Mouse (Mus musculus) erythroblast, adult 5-6 weeks (primary cell): ENCODE measurements around the gene Olfr262. TPM values are rescaled to one million over a fixed set of nuclear protein-coding genes. Genes with fewer than 3 reads are reported as not detected.
"Not testable (repeated sequence)": the region's sequence is repeated elsewhere in the genome, so short reads cannot be mapped to it uniquely, and the experiment has no call there.

Experiments
- ATAC-seq: replicated peaks from 2 replicates; pipeline ENCODE4 v1.8.0; 2016; ENCODE audit warnings: moderate number of reproducible peaks, mild to moderate bottlenecking, moderate TSS enrichment, inconsistent platforms; ENCODE audit not compliant: poor library complexity, low FRiP score, severe bottlenecking
- total RNA-seq, 2 experiments: library from RNA; stranded (forward) in 1 of 2; stranded (reverse) in 1 of 2; fragments of 150-400 nt in 1 of 2; fragments of 200-764, 138-1000 nt in 1 of 2; gene quantifications; 2 replicates each; pipeline versions ENCODE4 v1.2.3 to v1.2.4; 2015 to 2017; ENCODE audit warnings: low replicate concordance in 2 of 2

Gene Olfr262
- not detected in 2 replicates for total RNA-seq (2015; ENCODE audit: low replicate concordance)
- total RNA-seq (2017; ENCODE audit: low replicate concordance), result 0.98 TPM in 1 of 2 replicates, not detected in the other

- ATAC-seq, result no peak
These were observed at the start of gene Olfr262 for GRCm38 (mm10) chr19:12241559-12241958. TSS of gene Olfr262 (minus strand) at chr19:12241659.

- no peak for ATAC-seq
These were observed 38.1 kb upstream of the Olfr262 start, which contains the start of gene Olfr1434 for GRCm38 (mm10) chr19:12279554-12279953. TSS of gene Olfr1434 (plus strand) at chr19:12279854.

GRCm38 (mm10) chr19:12260732-12261131 is 19.3 kb upstream of the Olfr262 start, which contains the start of gene Olfr235:
TSS of gene Olfr235 (plus strand) at chr19:12261032.
- ATAC-seq, result no peak

- ATAC-seq, result not testable (repeated sequence)
These were observed 9.0 kb downstream of the Olfr262 start, which contains the start of gene Olfr1432 for GRCm38 (mm10) chr19:12232496-12232895. TSS of gene Olfr1432 (minus strand) at chr19:12232596.

GRCm38 (mm10) chr19:12200334-12200733 is 41.1 kb downstream of the Olfr262 start, which contains the start of gene Olfr1431:
TSS of gene Olfr1431 (plus strand) at chr19:12200634.
- ATAC-seq, result no peak

GRCm38 (mm10) chr19:12199076-12199475 is 42.4 kb downstream of the Olfr262 start:
- not testable (repeated sequence) for ATAC-seq

Other genes starting within 250 kb of the Olfr262 start
- gene Olfr1423, start 200.3 kb downstream of the Olfr262 start, total RNA-seq (2015; ENCODE audit: low replicate concordance), result not detected in 2 replicates
- not detected in 2 replicates for gene Olfr1423, start 200.3 kb downstream of the Olfr262 start, total RNA-seq (2017; ENCODE audit: low replicate concordance)
- gene Olfr1424, start 179.0 kb downstream of the Olfr262 start, total RNA-seq (2015; ENCODE audit: low replicate concordance), result not detected in 2 replicates
- not detected in 2 replicates for gene Olfr1424, start 179.0 kb downstream of the Olfr262 start, total RNA-seq (2017; ENCODE audit: low replicate concordance)
- not detected in 2 replicates for gene Olfr1425, start 163.9 kb downstream of the Olfr262 start, total RNA-seq (2015; ENCODE audit: low replicate concordance)
- gene Olfr1425, start 163.9 kb downstream of the Olfr262 start, total RNA-seq (2017; ENCODE audit: low replicate concordance), result not detected in 2 replicates
- not detected in 2 replicates for gene Olfr1426, start 149.6 kb downstream of the Olfr262 start, total RNA-seq (2015; ENCODE audit: low replicate concordance)
- not detected in 2 replicates for gene Olfr1426, start 149.6 kb downstream of the Olfr262 start, total RNA-seq (2017; ENCODE audit: low replicate concordance)
- not detected in 2 replicates for gene Olfr1427, start 138.3 kb downstream of the Olfr262 start, total RNA-seq (2015; ENCODE audit: low replicate concordance)
- not detected in 2 replicates for gene Olfr1427, start 138.3 kb downstream of the Olfr262 start, total RNA-seq (2017; ENCODE audit: low replicate concordance)
- gene Olfr1428, start 125.8 kb downstream of the Olfr262 start, total RNA-seq (2015; ENCODE audit: low replicate concordance), result not detected in 2 replicates
- gene Olfr1428, start 125.8 kb downstream of the Olfr262 start, total RNA-seq (2017; ENCODE audit: low replicate concordance), result not detected in 2 replicates
- gene Olfr76, start 118.5 kb downstream of the Olfr262 start, total RNA-seq (2015; ENCODE audit: low replicate concordance), result not detected in 2 replicates
- not detected in 2 replicates for gene Olfr76, start 118.5 kb downstream of the Olfr262 start, total RNA-seq (2017; ENCODE audit: low replicate concordance)
- gene Olfr1555-ps1, start 71.5 kb downstream of the Olfr262 start, total RNA-seq (2015; ENCODE audit: low replicate concordance), result not detected in 2 replicates
- gene Olfr1555-ps1, start 71.5 kb downstream of the Olfr262 start, total RNA-seq (2017; ENCODE audit: low replicate concordance), result not detected in 2 replicates
- gene Olfr1431, start 41.0 kb downstream of the Olfr262 start, total RNA-seq (2015; ENCODE audit: low replicate concordance), result not detected in 2 replicates
- 0.60 TPM in 1 of 2 replicates, not detected in the other for gene Olfr1431, start 41.0 kb downstream of the Olfr262 start, total RNA-seq (2017; ENCODE audit: low replicate concordance)
- gene Olfr1432, start 9.1 kb downstream of the Olfr262 start, total RNA-seq (2015; ENCODE audit: low replicate concordance), result not detected in 2 replicates
- gene Olfr1432, start 9.1 kb downstream of the Olfr262 start, total RNA-seq (2017; ENCODE audit: low replicate concordance), result not detected in 2 replicates
- gene Olfr235, start 19.4 kb upstream of the Olfr262 start, total RNA-seq (2015; ENCODE audit: low replicate concordance), result not detected in 2 replicates
- not detected in 2 replicates for gene Olfr235, start 19.4 kb upstream of the Olfr262 start, total RNA-seq (2017; ENCODE audit: low replicate concordance)
- gene Olfr1434, start 38.2 kb upstream of the Olfr262 start, total RNA-seq (2015; ENCODE audit: low replicate concordance), result not detected in 2 replicates
- gene Olfr1434, start 38.2 kb upstream of the Olfr262 start, total RNA-seq (2017; ENCODE audit: low replicate concordance), result not detected in 2 replicates
- gene Olfr1436, start 57.5 kb upstream of the Olfr262 start, total RNA-seq (2015; ENCODE audit: low replicate concordance), result not detected in 2 replicates
- not detected in 2 replicates for gene Olfr1436, start 57.5 kb upstream of the Olfr262 start, total RNA-seq (2017; ENCODE audit: low replicate concordance)
- gene Olfr1437, start 83.4 kb upstream of the Olfr262 start, total RNA-seq (2015; ENCODE audit: low replicate concordance), result not detected in 2 replicates
- not detected in 2 replicates for gene Olfr1437, start 83.4 kb upstream of the Olfr262 start, total RNA-seq (2017; ENCODE audit: low replicate concordance)
- gene Olfr1438-ps1, start 94.3 kb upstream of the Olfr262 start, total RNA-seq (2015; ENCODE audit: low replicate concordance), result not detected in 2 replicates
- 0.28 TPM in 1 of 2 replicates, not detected in the other for gene Olfr1438-ps1, start 94.3 kb upstream of the Olfr262 start, total RNA-seq (2017; ENCODE audit: low replicate concordance)
- not detected in 2 replicates for gene Olfr1440, start 145.6 kb upstream of the Olfr262 start, total RNA-seq (2015; ENCODE audit: low replicate concordance)
- gene Olfr1440, start 145.6 kb upstream of the Olfr262 start, total RNA-seq (2017; ENCODE audit: low replicate concordance), result not detected in 2 replicates
- gene Olfr1441, start 175.8 kb upstream of the Olfr262 start, total RNA-seq (2015; ENCODE audit: low replicate concordance), result not detected in 2 replicates
- gene Olfr1441, start 175.8 kb upstream of the Olfr262 start, total RNA-seq (2017; ENCODE audit: low replicate concordance), result not detected in 2 replicates
- gene Pfpl, start 186.2 kb upstream of the Olfr262 start, total RNA-seq (2015; ENCODE audit: low replicate concordance), result not detected in 2 replicates
- not detected in 2 replicates for gene Pfpl, start 186.2 kb upstream of the Olfr262 start, total RNA-seq (2017; ENCODE audit: low replicate concordance)
- gene Mpeg1, start 219.1 kb upstream of the Olfr262 start, total RNA-seq (2015; ENCODE audit: low replicate concordance), result 92.8 and 101 TPM in 2 replicates
- 46.2 and 49.6 TPM in 2 replicates for gene Mpeg1, start 219.1 kb upstream of the Olfr262 start, total RNA-seq (2017; ENCODE audit: low replicate concordance)